Mouse (Mus musculus) erythroblast, embryonic 14.5 days (primary cell): ENCODE data around the gene Epb41l1.

Source experiments
- GATA1 ChIP-seq: IDR thresholded peaks from 2 replicates; pipeline ENCODE4 v1.6.1; 2012; ENCODE audit warnings: low read length, inconsistent platforms, mixed read lengths
- TAL1 ChIP-seq: IDR thresholded peaks from 3 replicates; pipeline ENCODE4 v1.6.1; 2012; ENCODE audit warnings: low read length, inconsistent platforms, mixed read lengths

- TF ChIP-seq GATA1, result no peak
- no peak for TF ChIP-seq TAL1
Measured at GRCm38 (mm10) chr2:156393155-156393828, 27.4 kb upstream of the Epb41l1 start.
